Mouse (Mus musculus): ENCODE results near the gene Rara. TPM values are rescaled to one million over a fixed set of nuclear protein-coding genes. Genes with fewer than 3 reads are reported as not detected.

The Rara gene
- polyA plus RNA-seq, 1 experiment from 2014 or later, result 38.4 TPM

- Histone ChIP-seq H3K36me3 (peaks cover 29% of the 10 kb centered on the region), H3K4me3 (peak within 1 kb of the TSS; percentile 73), H3K4me1 (peaks cover 24% of the 10 kb centered on the region), H3K9me3 (no peaks in the 10 kb centered on the region), H3K4me2 (peak within 1 kb of the TSS; percentile 58), H3K9ac (peak within 1 kb of the TSS; percentile 71), H3K27me3 (no peaks in the 10 kb centered on the region), H3K27ac (peak within 1 kb of the TSS; percentile 77)
- under 1% methylated on average over 54 of the region's 54 CpGs for WGBS
- ATAC-seq (ENCODE audit: borderline replicate concordance, extremely low read depth, low FRiP score, low TSS enrichment), result peak; percentile 93
These were observed 96.2 kb downstream of the Rara start, which contains the start of gene Top2a for GRCm38 (mm10) chr11:99023500-99024467. Top2a (minus strand) TSS chr11:99024189.

Other genes with a start within 250 kb of the Rara start
- gene Psmd3, start 245.3 kb upstream of the Rara start, polyA plus RNA-seq (2015; fragmentation: Nextera tagmentation; extraction: Ambion mirVana), result 211 and 214 TPM in 2 replicates
- gene Csf3, start 226.6 kb upstream of the Rara start, polyA plus RNA-seq (2015; fragmentation: Nextera tagmentation; extraction: Ambion mirVana), result not detected in 2 replicates
- 51.9 and 53.0 TPM in 2 replicates for gene Med24, start 198.4 kb upstream of the Rara start, polyA plus RNA-seq (2015; fragmentation: Nextera tagmentation; extraction: Ambion mirVana)
- gene Thra, start 187.2 kb upstream of the Rara start, polyA plus RNA-seq (2015; fragmentation: Nextera tagmentation; extraction: Ambion mirVana), result 35.6 and 35.8 TPM in 2 replicates
- 1.0 and 1.5 TPM in 2 replicates for gene Nr1d1, start 152.5 kb upstream of the Rara start, polyA plus RNA-seq (2015; fragmentation: Nextera tagmentation; extraction: Ambion mirVana)
- 21.1 and 21.2 TPM in 2 replicates for gene Msl1, start 132.3 kb upstream of the Rara start, polyA plus RNA-seq (2015; fragmentation: Nextera tagmentation; extraction: Ambion mirVana)
- gene Casc3, start 122.9 kb upstream of the Rara start, polyA plus RNA-seq (2015; fragmentation: Nextera tagmentation; extraction: Ambion mirVana), result 35.7 and 37.9 TPM in 2 replicates
- 0.86 and 1.4 TPM in 2 replicates for gene Rapgefl1, start 91.0 kb upstream of the Rara start, polyA plus RNA-seq (2015; fragmentation: Nextera tagmentation; extraction: Ambion mirVana)
- gene Wipf2, start 64.2 kb upstream of the Rara start, polyA plus RNA-seq (2015; fragmentation: Nextera tagmentation; extraction: Ambion mirVana), result 3.7 and 4.1 TPM in 2 replicates
- 41.3 and 42.5 TPM in 2 replicates for gene Cdc6, start 20.0 kb upstream of the Rara start, polyA plus RNA-seq (2015; fragmentation: Nextera tagmentation; extraction: Ambion mirVana)
- 0.20 and 0.61 TPM in 2 replicates for gene Gjd3, start 55.2 kb downstream of the Rara start, polyA plus RNA-seq (2015; fragmentation: Nextera tagmentation; extraction: Ambion mirVana)
- gene Top2a, start 96.4 kb downstream of the Rara start, polyA plus RNA-seq (2015; fragmentation: Nextera tagmentation; extraction: Ambion mirVana), result 276 and 280 TPM in 2 replicates
- 498 and 524 TPM in 2 replicates for gene Igfbp4, start 113.4 kb downstream of the Rara start, polyA plus RNA-seq (2015; fragmentation: Nextera tagmentation; extraction: Ambion mirVana)
- 0.21 and 0.42 TPM in 2 replicates for gene Tns4, start 161.5 kb downstream of the Rara start, polyA plus RNA-seq (2015; fragmentation: Nextera tagmentation; extraction: Ambion mirVana)
- 0.13 and 0.29 TPM in 2 replicates for gene Ccr7, start 227.3 kb downstream of the Rara start, polyA plus RNA-seq (2015; fragmentation: Nextera tagmentation; extraction: Ambion mirVana)